Mouse (Mus musculus) brain, embryonic 14.5 days (tissue): ENCODE measurements around the gene Omp.

Experiments used
- CTCF ChIP-seq: fragments of 200-500 bp; IDR thresholded peaks from 2 replicates; pipeline ENCODE4 v1.5.1; 2012; ENCODE audit warnings: inconsistent platforms, mild to moderate bottlenecking, moderate library complexity, borderline replicate concordance; ENCODE audit not compliant: insufficient read depth, insufficient read length; ENCODE audit errors: extremely low read depth
- POLR2A ChIP-seq: fragments of 200-500 bp; IDR thresholded peaks from 2 replicates; pipeline ENCODE4 v1.6.1; 2012; ENCODE audit warnings: mild to moderate bottlenecking, inconsistent platforms, borderline replicate concordance; ENCODE audit not compliant: poor library complexity, insufficient read depth, insufficient read length, severe bottlenecking; ENCODE audit errors: extremely low read depth

GRCm38 (mm10) chr7:98191571-98192250 is 46.4 kb upstream of the Omp start:
- TF ChIP-seq CTCF (peak; percentile 52; the same call in 1 of the 2 replicates), POLR2A (no peak)
